Mouse (Mus musculus) kidney, embryonic 15.5 days (tissue): ENCODE data around the gene 1700122O11Rik. TPM values are rescaled to one million over a fixed set of nuclear protein-coding genes. Genes with fewer than 3 reads are reported as not detected.

Experiments used
- ATAC-seq: fragments of 200-750 bp; cut with Nextera tagmentation; replicated peaks from 2 replicates; pipeline ENCODE4 v1.8.0; 2017; ENCODE audit warnings: moderate TSS enrichment; ENCODE audit not compliant: low FRiP score
- H3K27ac ChIP-seq: fragments of 300-500 bp; sonication (generic); 2 replicates; pipeline ENCODE4 v1.5.1; 2015; ENCODE audit warnings: mild to moderate bottlenecking, inconsistent platforms
- H3K27me3 ChIP-seq: fragments of 300-500 bp; sonication (generic); 2 replicates; pipeline ENCODE4 v1.6.1; 2015; ENCODE audit warnings: inconsistent platforms
- H3K36me3 ChIP-seq: fragments of 300-500 bp; sonication (generic); 2 replicates; pipeline ENCODE4 v1.6.1; 2015; ENCODE audit warnings: inconsistent platforms
- H3K4me1 ChIP-seq: fragments of 300-500 bp; sonication (generic); 2 replicates; pipeline ENCODE4 v1.6.1; 2015; ENCODE audit warnings: inconsistent platforms
- H3K4me2 ChIP-seq: fragments of 300-500 bp; sonication (generic); 2 replicates; pipeline ENCODE4 v1.6.1; 2015; ENCODE audit warnings: moderate library complexity, mild to moderate bottlenecking, inconsistent platforms
- H3K4me3 ChIP-seq: fragments of 300-500 bp; sonication (generic); replicated peaks from 2 replicates; pipeline ENCODE4 v1.5.1; 2015; ENCODE audit warnings: mild to moderate bottlenecking, inconsistent platforms
- H3K9ac ChIP-seq: fragments of 300-500 bp; sonication (generic); 2 replicates; pipeline ENCODE4 v1.6.1; 2015; ENCODE audit warnings: mild to moderate bottlenecking, inconsistent platforms
- H3K9me3 ChIP-seq: fragments of 300-500 bp; sonication (generic); replicated peaks from 2 replicates; pipeline ENCODE4 v1.6.1; 2016; ENCODE audit warnings: inconsistent platforms
- WGBS: fragments of 180-500 bp; shearing (Covaris S2); methylation state at CpG from one replicate; pipeline ENCODE4 v1.1.7; 2015; ENCODE audit warnings: mixed read lengths; 5-methylcytosine and 5-hydroxymethylcytosine counted together
- polyA plus RNA-seq: library from polyadenylated mRNA; unstranded; fragments of >200 nt; fragmentation: Nextera tagmentation; extraction: Ambion mirVana; gene quantifications from 2 replicates; pipeline ENCODE4 v1.2.1, GENCODE M21; 2015

1700122O11Rik gene
- polyA plus RNA-seq, 1 experiment from 2014 or later: not detected

DNA sequence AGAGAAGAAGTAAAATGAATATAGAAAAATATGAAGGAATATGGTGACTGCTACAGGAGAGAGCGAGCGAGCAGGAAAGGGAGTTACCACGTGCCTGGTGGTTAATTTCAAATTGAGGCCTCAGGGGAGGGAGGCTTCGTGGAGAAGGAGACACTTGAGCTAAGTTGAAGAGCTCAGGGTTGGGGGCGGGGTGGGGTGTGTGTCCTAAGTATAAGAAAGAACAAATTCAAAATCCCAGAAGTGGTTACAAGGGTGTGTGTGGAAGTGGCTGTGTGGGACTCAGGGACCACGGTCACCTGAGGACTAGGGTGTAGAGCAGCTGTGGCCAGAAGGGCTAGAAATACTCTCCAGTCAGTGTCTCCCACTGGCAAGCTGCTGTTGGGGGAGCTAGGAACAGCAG, 38.7 kb downstream of the 1700122O11Rik start:
- Histone ChIP-seq H3K9me3 (no peaks in the 10 kb centered on the region), H3K4me1 (peaks cover 40% of the 10 kb centered on the region), H3K27me3 (peaks cover 11% of the 10 kb centered on the region), H3K36me3 (no peaks in the 10 kb centered on the region), H3K4me2 (no peak overlapping the region), H3K4me3 (no peak overlapping the region), H3K27ac (no peak overlapping the region), H3K9ac (no peak overlapping the region)
- 48% methylated on average over 6 of the region's 6 CpGs for WGBS
- ATAC-seq: no peak

- ATAC-seq: no peak
- no peak overlapping the region for H3K9ac ChIP-seq
- 38% methylated on average over 3 of the region's 3 CpGs for WGBS
These were observed 40.3 kb downstream of the 1700122O11Rik start for GRCm38 (mm10) chr17:47997806-47998205.

GRCm38 (mm10) chr17:47990392-47991123, 47.5 kb downstream of the 1700122O11Rik start:
- 39% methylated on average over 10 of the region's 10 CpGs for WGBS
- peak; percentile 26; the same call in 1 of the 2 replicates for ATAC-seq
- 0 out of 2 replicates have a peak overlapping the region, but pooled peaks have one; percentile 25 for H3K27ac ChIP-seq
- H3K27me3 ChIP-seq: no peaks in the 10 kb centered on the region
- no peaks in the 10 kb centered on the region for H3K36me3 ChIP-seq
- no peak overlapping the region for H3K4me3 ChIP-seq
- H3K4me1 ChIP-seq: peaks cover 23% of the 10 kb centered on the region
- no peaks in the 10 kb centered on the region for H3K9me3 ChIP-seq
- no peak overlapping the region for H3K4me2 ChIP-seq
- H3K9ac ChIP-seq: no peak overlapping the region

More at GRCm38 (mm10) chr17:47997806-47998205, 40.3 kb downstream of the 1700122O11Rik start:
- no peak overlapping the region for H3K4me2 ChIP-seq
- peaks cover 4% of the 10 kb centered on the region for H3K27me3 ChIP-seq
- peaks cover 40% of the 10 kb centered on the region for H3K4me1 ChIP-seq
- H3K36me3 ChIP-seq: no peaks in the 10 kb centered on the region
- no peak overlapping the region for H3K4me3 ChIP-seq
- 0 out of 2 replicates have a peak overlapping the region, but pooled peaks have one; percentile 13 for H3K27ac ChIP-seq
- H3K9me3 ChIP-seq: no peaks in the 10 kb centered on the region

- no peak overlapping the region; the same call in 1 of the 2 replicates for H3K4me2 ChIP-seq
- WGBS: 10% methylated on average over 8 of the region's 8 CpGs
- peak; percentile 69 for ATAC-seq
These were observed 48.1 kb downstream of the 1700122O11Rik start for GRCm38 (mm10) chr17:47989951-47990378.

DNA sequence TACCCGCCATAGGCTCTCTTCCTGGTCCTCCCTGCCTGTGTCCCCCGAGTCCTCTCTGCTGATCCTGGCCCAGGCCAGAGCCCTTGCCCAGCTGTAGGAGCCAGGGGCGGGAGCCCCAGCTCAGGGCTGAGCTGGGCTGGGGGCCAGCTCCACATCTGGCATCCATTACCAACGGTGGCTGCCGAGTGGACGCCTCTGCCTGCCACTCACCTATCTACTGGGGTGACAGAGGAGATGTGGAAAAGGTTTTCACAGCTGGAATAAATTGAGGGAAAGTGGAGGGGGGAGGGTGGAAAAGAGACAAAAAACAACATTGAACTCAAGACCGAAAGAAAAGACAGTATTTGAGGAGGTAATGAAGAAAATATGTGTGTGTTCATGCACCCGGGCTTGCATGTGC, 49.3 kb downstream of the 1700122O11Rik start:
- no peaks in the 10 kb centered on the region for H3K36me3 ChIP-seq
- WGBS: 31% methylated on average over 8 of the region's 8 CpGs
- ATAC-seq: no peak
- no peaks in the 10 kb centered on the region for H3K9me3 ChIP-seq
- no peaks in the 10 kb centered on the region for H3K27me3 ChIP-seq
- H3K4me3 ChIP-seq: no peak overlapping the region
- H3K27ac ChIP-seq: no peak overlapping the region
- H3K4me1 ChIP-seq: peaks cover 23% of the 10 kb centered on the region
- no peak overlapping the region for H3K9ac ChIP-seq
- H3K4me2 ChIP-seq: no peak overlapping the region

More at GRCm38 (mm10) chr17:47989951-47990378, 48.1 kb downstream of the 1700122O11Rik start:
- Histone ChIP-seq H3K36me3 (no peaks in the 10 kb centered on the region), H3K9ac (no peak overlapping the region), H3K4me3 (no peak overlapping the region), H3K27ac (peak overlapping the region; percentile 25; the same call in 1 of the 2 replicates), H3K27me3 (no peaks in the 10 kb centered on the region), H3K4me1 (peaks cover 23% of the 10 kb centered on the region), H3K9me3 (no peaks in the 10 kb centered on the region)

DNA sequence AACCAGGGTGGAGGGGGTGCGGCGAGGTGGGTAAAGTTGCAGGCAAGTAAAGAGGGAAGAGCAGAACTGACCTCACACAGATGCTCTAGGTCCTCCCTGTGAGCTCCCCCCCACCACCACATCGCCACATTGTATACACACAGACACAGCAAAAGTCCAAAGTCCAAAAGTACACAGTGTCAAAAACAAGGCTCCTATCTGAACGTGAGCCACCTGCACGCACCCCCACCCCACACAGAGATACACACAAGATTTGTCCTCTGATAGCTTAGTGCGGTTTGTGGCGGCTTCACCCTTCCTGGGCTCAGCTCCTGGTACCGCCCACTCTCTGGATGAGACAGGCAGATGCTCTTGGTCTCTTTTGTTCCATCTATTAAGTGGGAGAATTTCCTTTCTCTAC, 50.0 kb downstream of the 1700122O11Rik start:
- no peaks in the 10 kb centered on the region for H3K27me3 ChIP-seq
- no peak overlapping the region for H3K4me2 ChIP-seq
- H3K9me3 ChIP-seq: no peaks in the 10 kb centered on the region
- peaks cover 23% of the 10 kb centered on the region for H3K4me1 ChIP-seq
- 81% methylated on average over 8 of the region's 8 CpGs for WGBS
- H3K27ac ChIP-seq: no peak overlapping the region
- no peak overlapping the region for H3K9ac ChIP-seq
- H3K4me3 ChIP-seq: no peak overlapping the region
- no peaks in the 10 kb centered on the region for H3K36me3 ChIP-seq
- no peak for ATAC-seq

Other genes with a start within 250 kb of the 1700122O11Rik start
- gene Mdfi, start 203.6 kb downstream of the 1700122O11Rik start, polyA plus RNA-seq: 7.7 and 12.6 TPM in 2 replicates
- gene Foxp4, start 113.6 kb downstream of the 1700122O11Rik start, polyA plus RNA-seq: 13.0 and 13.7 TPM in 2 replicates
- gene 1700067P10Rik, start 51.0 kb upstream of the 1700122O11Rik start, polyA plus RNA-seq: not detected in 2 replicates
- not detected in 2 replicates for gene 9830107B12Rik, start 108.0 kb upstream of the 1700122O11Rik start, polyA plus RNA-seq
- gene A530064D06Rik, start 129.0 kb upstream of the 1700122O11Rik start, polyA plus RNA-seq: not detected in 2 replicates
- 0.05 and 0.08 TPM in 2 replicates for gene Trem1, start 194.5 kb upstream of the 1700122O11Rik start, polyA plus RNA-seq
- not detected in 2 replicates for gene Trem3, start 209.5 kb upstream of the 1700122O11Rik start, polyA plus RNA-seq
- gene Treml4, start 226.0 kb upstream of the 1700122O11Rik start, polyA plus RNA-seq: 0.49 and 0.60 TPM in 2 replicates